Mouse (Mus musculus) erythroblast, embryonic 14.5 days (primary cell): ENCODE results near the gene Cdk2.

Experiments used
- GATA1 ChIP-seq: IDR thresholded peaks from 2 replicates; pipeline ENCODE4 v1.6.1; 2012; ENCODE audit warnings: low read length, inconsistent platforms, mixed read lengths
- TAL1 ChIP-seq: IDR thresholded peaks from 3 replicates; pipeline ENCODE4 v1.6.1; 2012; ENCODE audit warnings: low read length, inconsistent platforms, mixed read lengths

DNA sequence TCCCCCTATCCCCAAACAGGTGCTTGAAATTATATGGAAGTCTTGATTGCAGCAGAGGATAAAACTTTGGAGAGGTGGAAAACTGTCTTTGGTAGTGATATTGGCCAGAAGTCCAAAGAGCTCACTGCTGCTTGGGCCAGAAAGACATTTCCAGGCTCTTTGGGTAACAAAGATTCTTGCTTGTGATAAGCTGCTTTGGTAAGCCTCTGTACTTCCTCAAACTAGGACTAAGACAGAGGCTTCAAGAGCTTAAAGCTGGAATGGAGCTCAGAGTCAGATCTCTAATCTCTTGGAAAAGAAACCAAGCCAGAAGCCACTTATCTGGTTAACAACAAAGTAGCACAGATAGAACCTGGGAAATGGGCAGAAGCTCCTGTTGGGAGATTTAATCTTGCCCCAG lies 42.4 kb downstream of the Cdk2 start:
- TF ChIP-seq GATA1 (0 out of 2 replicates have a peak, but pooled peaks have one; percentile 30), TAL1 (no peak)
